Mouse (Mus musculus) testis, adult 2 months (tissue): ENCODE measurements around the gene Lztr1.

ENCODE experiments used
- CTCF ChIP-seq: fragments of 200-500 bp; IDR thresholded peaks from 2 replicates; pipeline ENCODE4 v1.5.1; 2012; ENCODE audit warnings: low read depth, mild to moderate bottlenecking, inconsistent platforms, low read length, moderate library complexity; ENCODE audit not compliant: control insufficient read depth, insufficient read depth, insufficient replicate concordance
- POLR2A ChIP-seq: fragments of 200-500 bp; IDR thresholded peaks from 2 replicates; pipeline ENCODE4 v1.6.1; 2012; ENCODE audit warnings: low read depth, mild to moderate bottlenecking, inconsistent platforms, low read length, moderate library complexity; ENCODE audit not compliant: control insufficient read depth

DNA sequence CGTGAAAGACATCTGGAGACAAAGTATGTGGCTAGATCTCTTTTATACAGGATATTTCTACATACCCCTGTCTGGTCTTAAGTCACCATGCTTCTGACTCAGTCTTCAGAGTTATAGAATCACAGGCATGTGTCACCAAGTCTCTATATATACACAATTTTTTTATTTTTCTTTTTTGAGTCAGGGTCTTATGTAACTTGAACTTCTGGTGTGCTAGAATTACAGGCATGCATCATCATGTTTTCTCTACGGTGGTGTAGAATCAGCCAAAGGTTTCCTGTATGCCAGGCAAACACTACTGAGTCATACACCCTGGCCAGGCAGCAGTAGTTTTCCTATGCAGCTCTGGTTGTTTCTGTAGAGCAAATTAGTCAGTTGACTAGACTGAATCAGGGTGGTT lies 34.1 kb downstream of the Lztr1 start:
- TF ChIP-seq CTCF (no peak), POLR2A (no peak)
